Mouse (Mus musculus) ES-Bruce4 (cell line): ENCODE data around the gene Orm2. TPM values are rescaled to one million over a fixed set of nuclear protein-coding genes. Genes with fewer than 3 reads are reported as not detected.

Experiments
- H3K27ac ChIP-seq: 2 replicates; pipeline ENCODE4 v1.5.1; 2012; ENCODE audit warnings: low read length, inconsistent platforms; ENCODE audit not compliant: insufficient read depth
- H3K27me3 ChIP-seq: 2 replicates; pipeline ENCODE4 v1.6.1; 2012; ENCODE audit warnings: mild to moderate bottlenecking, low read length, inconsistent platforms; ENCODE audit not compliant: control insufficient read depth, poor library complexity, insufficient read depth, severe bottlenecking
- H3K36me3 ChIP-seq: 2 replicates; pipeline ENCODE4 v1.6.1; 2012; ENCODE audit warnings: inconsistent platforms, mild to moderate bottlenecking, low read length, moderate library complexity; ENCODE audit not compliant: control insufficient read depth, poor library complexity, insufficient read depth, severe bottlenecking
- H3K4me1 ChIP-seq: one replicate; pipeline ENCODE4 v1.8.1; 2011; ENCODE audit warnings: low read length; ENCODE audit not compliant: control insufficient read depth, insufficient read depth
- H3K4me3 ChIP-seq: 2 replicates; pipeline ENCODE4 v1.5.1; 2011; ENCODE audit warnings: low read depth, mild to moderate bottlenecking, low read length
- H3K9ac ChIP-seq: 2 replicates; pipeline ENCODE4 v1.6.1; 2012; ENCODE audit warnings: low read depth, mild to moderate bottlenecking, inconsistent platforms; ENCODE audit not compliant: poor library complexity, severe bottlenecking
- H3K9me3 ChIP-seq: replicated peaks from 2 replicates; pipeline ENCODE4 v1.6.1; 2012; ENCODE audit warnings: mild to moderate bottlenecking, low read length, inconsistent platforms; ENCODE audit not compliant: control insufficient read depth, poor library complexity, insufficient read depth, severe bottlenecking
- CTCF ChIP-seq: IDR thresholded peaks from one replicate; pipeline ENCODE4 v1.8.1; 2011; ENCODE audit warnings: low read depth, low read length
- EP300 ChIP-seq: IDR thresholded peaks from 2 replicates; pipeline ENCODE4 v1.6.1; 2011; ENCODE audit warnings: low read depth, low read length; ENCODE audit not compliant: insufficient read depth
- POLR2A ChIP-seq: IDR thresholded peaks from one replicate; pipeline ENCODE4 v1.8.1; 2011; ENCODE audit warnings: low read length; ENCODE audit not compliant: insufficient read depth
- polyA plus RNA-seq: library from polyadenylated mRNA; stranded (reverse); fragments of >200 nt; gene quantifications from 2 replicates; pipeline ENCODE4 v1.2.4, GENCODE M21; 2011; ENCODE audit warnings: low read depth; ENCODE audit not compliant: missing spikeins, insufficient read depth, insufficient read length

The Orm2 gene
- polyA plus RNA-seq, 1 experiment, result not detected

- TF ChIP-seq CTCF (peak; percentile 35), EP300 (no peak), POLR2A (no peak)
These were observed 9.6 kb downstream of the Orm2 start for GRCm38 (mm10) chr4:63371890-63372289.

GRCm38 (mm10) chr4:63373404-63373803, 11.2 kb downstream of the Orm2 start:
- no peaks in the 10 kb centered on the region for H3K4me1 ChIP-seq
- H3K27me3 ChIP-seq, result no peaks in the 10 kb centered on the region
- no peak overlapping the region for H3K9ac ChIP-seq
- H3K27ac ChIP-seq, result no peak overlapping the region
- TF ChIP-seq CTCF (no peak), POLR2A (no peak), EP300 (no peak)
- no peaks in the 10 kb centered on the region for H3K36me3 ChIP-seq
- no peak overlapping the region for H3K4me3 ChIP-seq
- H3K9me3 ChIP-seq, result no peaks in the 10 kb centered on the region

More at GRCm38 (mm10) chr4:63371890-63372289, 9.6 kb downstream of the Orm2 start:
- Histone ChIP-seq H3K27me3 (no peaks in the 10 kb centered on the region), H3K9me3 (no peaks in the 10 kb centered on the region), H3K9ac (no peak overlapping the region), H3K36me3 (no peaks in the 10 kb centered on the region), H3K4me1 (no peaks in the 10 kb centered on the region), H3K27ac (no peak overlapping the region), H3K4me3 (no peak overlapping the region)

- H3K27ac ChIP-seq, result no peak overlapping the region
- H3K27me3 ChIP-seq, result no peaks in the 10 kb centered on the region
- no peak overlapping the region for H3K4me3 ChIP-seq
- H3K36me3 ChIP-seq, result no peaks in the 10 kb centered on the region
- no peaks in the 10 kb centered on the region for H3K9me3 ChIP-seq
- no peaks in the 10 kb centered on the region for H3K4me1 ChIP-seq
- no peak overlapping the region for H3K9ac ChIP-seq
- TF ChIP-seq CTCF, result no peak
- no peak for TF ChIP-seq POLR2A
- TF ChIP-seq EP300, result no peak
These were observed 12.1 kb downstream of the Orm2 start for GRCm38 (mm10) chr4:63374331-63374730.

- no peaks in the 10 kb centered on the region for H3K36me3 ChIP-seq
- H3K27ac ChIP-seq, result no peak overlapping the region
- H3K4me1 ChIP-seq, result no peaks in the 10 kb centered on the region
- no peaks in the 10 kb centered on the region for H3K27me3 ChIP-seq
- no peak overlapping the region for H3K9ac ChIP-seq
- TF ChIP-seq POLR2A (no peak), EP300 (no peak), CTCF (no peak)
- H3K9me3 ChIP-seq, result no peaks in the 10 kb centered on the region
- H3K4me3 ChIP-seq, result no peak overlapping the region
These were observed 13.1 kb downstream of the Orm2 start for GRCm38 (mm10) chr4:63375367-63375766.

GRCm38 (mm10) chr4:63377483-63377882, 15.2 kb downstream of the Orm2 start:
- no peak overlapping the region for H3K27ac ChIP-seq
- H3K4me3 ChIP-seq, result no peak overlapping the region
- no peaks in the 10 kb centered on the region for H3K36me3 ChIP-seq
- H3K27me3 ChIP-seq, result no peaks in the 10 kb centered on the region
- H3K9me3 ChIP-seq, result no peaks in the 10 kb centered on the region
- no peak overlapping the region for H3K9ac ChIP-seq
- H3K4me1 ChIP-seq, result no peaks in the 10 kb centered on the region
- TF ChIP-seq CTCF, result peak; percentile 41
- TF ChIP-seq EP300, result no peak

- Histone ChIP-seq H3K27ac (no peak overlapping the region), H3K9me3 (no peaks in the 10 kb centered on the region), H3K36me3 (no peaks in the 10 kb centered on the region), H3K27me3 (no peaks in the 10 kb centered on the region), H3K4me1 (no peaks in the 10 kb centered on the region), H3K9ac (no peak overlapping the region), H3K4me3 (no peak overlapping the region)
- no peak for TF ChIP-seq POLR2A
- TF ChIP-seq CTCF, result no peak
- no peak for TF ChIP-seq EP300
These were observed 20.6 kb downstream of the Orm2 start for GRCm38 (mm10) chr4:63382676-63383369.
